Mouse (Mus musculus) megakaryocyte, embryonic 14.5 days (primary cell): ENCODE results near the gene Ccsap.

Experiments
- FLI1 ChIP-seq: IDR thresholded peaks from 2 replicates; pipeline ENCODE4 v1.6.1; 2012; ENCODE audit warnings: low read length, inconsistent platforms, mixed read lengths
- GATA1 ChIP-seq: IDR thresholded peaks from 3 replicates; pipeline ENCODE4 v1.6.1; 2012; ENCODE audit warnings: mixed read lengths, low read length, inconsistent platforms, borderline replicate concordance

GRCm38 (mm10) chr8:123896774-123897173, 36.8 kb upstream of the Ccsap start:
- TF ChIP-seq FLI1 (no peak), GATA1 (no peak)
